Mouse (Mus musculus): ENCODE results near the gene Aebp2.

Gene Aebp2

DNA sequence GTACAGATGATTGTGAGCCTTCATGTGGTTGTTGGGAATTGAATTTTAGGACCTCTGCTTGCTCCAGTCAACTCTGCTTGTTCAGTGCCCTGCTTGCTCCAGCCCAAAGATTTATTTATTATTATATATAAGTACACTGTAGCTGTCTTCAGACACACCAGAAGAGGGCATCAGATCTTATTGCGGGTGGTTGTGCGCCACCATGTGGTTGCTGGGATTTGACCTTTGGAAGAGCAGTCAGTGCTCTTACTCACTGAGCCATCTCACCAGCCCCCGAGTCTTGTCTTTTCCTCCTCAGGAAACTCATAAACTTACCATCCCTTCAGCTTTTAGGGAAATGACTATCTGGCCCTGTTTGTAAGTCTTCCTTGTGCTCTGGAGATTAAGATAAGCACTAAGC is 40.2 kb downstream of the Aebp2 start:
- ChIA-PET CTCF (interaction anchor here in 2 of 4 experiments (0.6 to 1.2 kb wide), 3 partner anchors 18 to 22 kb away, joined by 3 to 4 read pairs (median 3); no protein-coding TSS in a partner anchor), POLR2A (interaction anchor here in 3 of 4 experiments (0.6 to 5.7 kb wide), 7 partner anchors 13 to 54 kb away, joined by 3 to 35 read pairs (median 4); no protein-coding TSS in a partner anchor)

DNA sequence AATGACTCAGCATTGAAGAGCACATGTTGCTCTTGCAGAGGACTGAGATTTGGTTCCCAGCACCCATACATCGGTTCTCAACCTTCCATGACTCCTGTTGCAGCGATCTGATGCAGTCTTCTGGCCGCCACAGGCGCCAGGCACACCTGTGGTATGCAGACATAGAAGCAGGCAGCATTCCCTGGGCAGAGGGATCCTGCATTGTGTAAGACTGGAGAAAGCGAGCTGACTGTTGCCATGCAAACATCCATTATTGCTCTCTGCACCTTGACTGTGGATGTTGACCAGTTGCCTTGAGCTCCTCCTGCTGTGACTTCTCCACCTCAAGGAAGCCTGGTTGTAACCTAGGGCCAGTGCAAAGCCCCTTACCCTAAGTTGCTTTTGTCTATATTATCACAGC is 42.1 kb downstream of the Aebp2 start:
- CTCF ChIA-PET = interaction anchor here in 1 of 4 experiments (1.0 kb wide), 1 partner anchor 12 kb away, joined by 3 read pairs; no protein-coding TSS in a partner anchor
- POLR2A ChIA-PET = interaction anchor here in 2 of 4 experiments (0.8 to 5.7 kb wide), 13 partner anchors 8 to 69 kb away, joined by 3 to 37 read pairs (median 4); partner anchors contain the start of gene Aebp2 (in 1 of the 2)

DNA sequence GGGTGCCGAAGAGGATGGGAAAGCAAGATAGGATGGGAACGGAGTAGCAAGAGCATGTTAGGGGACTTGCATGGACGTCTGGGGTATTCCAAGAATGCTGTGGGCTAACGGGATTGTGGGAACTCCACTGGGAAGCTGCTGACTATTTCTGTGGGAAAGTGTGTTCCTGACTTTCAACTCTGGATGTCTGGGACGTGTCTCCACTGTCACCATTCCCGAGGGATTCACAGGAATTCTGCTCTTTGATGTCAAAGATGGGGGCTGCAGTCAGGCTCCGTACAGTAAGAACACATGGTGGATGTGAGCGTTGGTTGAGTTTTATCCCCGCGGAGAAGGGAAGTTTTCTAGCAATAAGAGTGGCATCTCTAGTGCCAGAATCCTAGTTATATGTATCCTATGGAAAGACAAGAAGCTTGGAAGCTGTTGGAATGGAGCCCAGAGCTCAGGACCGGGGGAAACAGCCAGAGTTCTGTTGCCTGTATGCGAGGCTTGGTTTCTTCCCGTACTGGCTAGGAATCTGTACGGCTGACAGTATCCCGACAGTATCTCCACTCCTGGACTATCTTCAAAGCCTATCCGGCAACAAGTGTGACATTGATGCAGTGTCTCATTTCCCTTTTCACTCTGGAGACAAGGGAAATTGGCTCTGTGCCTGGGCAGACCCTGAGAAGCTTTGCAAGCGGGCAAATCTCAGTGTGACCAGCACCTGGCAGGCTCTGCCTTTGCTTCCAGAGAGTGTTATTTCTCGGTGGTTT is 44.2 kb downstream of the Aebp2 start:
- CTCF ChIA-PET = interaction anchor here in 3 of 4 experiments (0.7 to 1.7 kb wide), 7 partner anchors 9 to 408 kb away, joined by 3 to 5 read pairs (median 4); no protein-coding TSS in a partner anchor
- POLR2A ChIA-PET = interaction anchor here in 3 of 4 experiments (0.5 to 5.7 kb wide), 29 partner anchors 9 to 275 kb away, joined by 3 to 37 read pairs (median 3); no protein-coding TSS in a partner anchor

DNA sequence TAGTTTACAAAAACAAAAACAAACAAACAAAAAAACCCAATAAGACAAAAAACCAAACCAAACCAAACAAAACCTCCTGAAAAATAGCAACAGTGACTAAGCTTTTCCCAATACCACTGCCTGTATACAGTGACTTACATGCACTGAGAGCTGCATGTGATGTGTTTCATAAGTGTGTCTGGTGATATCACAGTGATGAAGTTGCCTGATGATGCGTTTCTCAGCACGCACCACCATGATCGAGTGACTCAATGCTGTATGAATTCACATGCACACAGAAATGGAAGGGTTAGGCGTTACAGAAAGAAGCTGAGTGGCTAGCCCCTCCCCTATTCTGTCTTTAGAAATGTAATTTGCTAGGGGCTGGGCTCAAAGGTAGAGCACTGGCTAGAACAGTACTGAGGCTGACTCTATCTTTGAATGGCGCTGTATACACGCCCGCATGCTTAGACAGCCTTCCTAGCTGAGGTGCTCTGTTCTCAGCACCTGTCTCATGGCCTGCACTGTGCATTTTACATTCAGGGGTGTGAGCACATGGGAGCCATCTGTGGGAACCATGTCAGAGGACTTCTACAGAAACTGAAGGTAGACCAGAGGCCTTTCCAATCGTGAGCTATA is 44.9 kb downstream of the Aebp2 start:
- CTCF ChIA-PET = interaction anchor here in 3 of 4 experiments (0.6 to 1.7 kb wide), 8 partner anchors 9 to 47 kb away, joined by 3 to 5 read pairs (median 4); no protein-coding TSS in a partner anchor
- POLR2A ChIA-PET = interaction anchor here in 3 of 4 experiments (0.8 to 5.7 kb wide), 22 partner anchors 9 to 216 kb away, joined by 3 to 37 read pairs (median 3); no protein-coding TSS in a partner anchor

DNA sequence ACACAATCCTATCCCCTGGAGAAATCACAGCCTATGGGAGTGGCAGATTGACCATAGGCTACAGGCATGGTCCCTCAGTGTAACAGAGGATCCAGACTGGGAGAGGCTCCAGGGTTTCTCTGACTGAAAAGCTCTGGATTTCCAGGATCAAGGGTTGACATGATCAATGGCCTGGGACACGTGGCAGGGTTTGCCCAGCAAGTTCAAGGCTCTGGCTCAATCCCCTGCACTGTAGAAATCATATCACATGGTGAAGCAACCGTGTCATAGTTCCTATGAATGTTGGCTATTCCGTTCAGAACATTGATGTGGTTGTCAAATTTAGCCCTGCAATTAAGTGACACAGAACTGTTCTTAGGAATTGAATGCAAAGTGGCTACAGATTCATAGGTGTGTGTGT is 52.0 kb downstream of the Aebp2 start:
- ChIA-PET CTCF (interaction anchor here in 1 of 4 experiments (0.6 kb wide), 2 partner anchors 24 to 38 kb away, joined by 3 read pairs; no protein-coding TSS in a partner anchor), POLR2A (interaction anchor here in 2 of 4 experiments (0.6 to 1.7 kb wide), 4 partner anchors 9 to 71 kb away, joined by 3 to 4 read pairs (median 3); no protein-coding TSS in a partner anchor)

DNA sequence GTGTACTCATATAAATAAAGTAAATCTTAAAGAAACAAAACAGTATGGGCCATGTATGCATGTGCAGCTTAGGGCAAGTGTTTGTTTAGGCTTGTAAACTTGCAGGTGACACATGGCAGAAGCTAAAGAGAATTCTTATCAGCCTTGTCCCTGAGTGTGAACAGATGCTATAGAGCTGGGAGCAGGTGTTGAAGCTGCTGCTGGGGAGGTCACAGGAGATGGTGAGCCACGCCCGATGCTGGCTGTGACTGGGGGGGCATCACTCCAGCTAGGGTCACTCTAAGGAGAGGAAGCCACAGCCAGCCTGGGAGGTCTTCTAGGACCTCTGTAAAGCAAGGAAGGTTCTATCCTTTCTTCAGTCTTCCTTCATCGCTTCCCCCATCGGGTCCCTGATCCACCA is 53.6 kb downstream of the Aebp2 start:
- POLR2A ChIA-PET = interaction anchor here (0.6 to 1.7 kb wide), 11 partner anchors 8 to 99 kb away, joined by 3 to 6 read pairs (median 4); no protein-coding TSS in a partner anchor

DNA sequence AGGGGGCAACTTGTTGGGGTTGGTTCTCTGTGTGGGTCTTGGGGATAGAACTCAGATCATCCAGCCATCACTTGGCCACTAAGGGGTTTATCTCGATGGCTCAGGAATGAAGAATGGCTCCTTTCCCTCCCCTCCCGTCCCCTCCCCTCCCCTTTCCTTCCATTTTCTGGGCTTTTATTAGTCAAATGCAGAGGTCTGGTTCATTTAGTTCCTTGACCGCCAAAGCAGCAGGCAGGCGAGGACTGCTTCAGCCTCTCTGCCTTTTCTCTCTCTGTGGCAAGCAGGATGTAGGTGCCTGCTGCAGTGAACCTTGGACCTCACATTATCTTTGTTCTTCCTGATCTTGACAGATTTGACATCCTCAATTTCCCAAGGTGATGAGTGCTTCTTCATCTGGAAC is 54.6 kb downstream of the Aebp2 start:
- ChIA-PET CTCF (interaction anchor here in 3 of 4 experiments (0.7 to 1.3 kb wide), 4 partner anchors 10 to 248 kb away, joined by 3 to 5 read pairs (median 4); no protein-coding TSS in a partner anchor), POLR2A (interaction anchor here in 2 of 4 experiments (0.9 to 1.7 kb wide), 7 partner anchors 10 to 74 kb away, joined by 3 to 6 read pairs (median 5); no protein-coding TSS in a partner anchor)

More for the DNA sequence above, 53.6 kb downstream of the Aebp2 start:
- CTCF ChIA-PET = interaction anchor here in 3 of 4 experiments (0.7 to 1.3 kb wide), 5 partner anchors 9 to 247 kb away, joined by 3 to 5 read pairs (median 3); no protein-coding TSS in a partner anchor

DNA sequence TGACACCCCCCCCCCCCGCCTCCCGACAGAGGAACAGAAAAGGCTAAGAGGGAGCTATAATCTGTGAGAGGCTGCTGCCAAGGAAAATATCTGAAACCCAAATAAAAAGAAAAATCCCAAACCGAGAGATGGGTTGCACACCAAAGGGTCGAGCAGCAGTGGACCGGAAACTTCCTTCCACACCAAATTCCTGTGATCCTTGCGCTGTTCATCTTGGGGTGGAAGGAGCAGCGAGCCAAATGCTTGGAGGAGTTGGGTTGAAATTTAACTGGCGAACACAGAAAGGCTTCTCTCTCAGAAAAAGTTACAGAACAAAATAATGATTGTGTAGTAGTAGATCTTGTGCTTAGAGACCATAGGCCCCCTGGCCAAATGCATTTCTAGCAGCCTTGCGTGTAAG is 55.5 kb downstream of the Aebp2 start:
- ChIA-PET CTCF (interaction anchor here in 1 of 4 experiments (0.6 kb wide), 1 partner anchor 1196 kb away, joined by 4 read pairs; no protein-coding TSS in a partner anchor), POLR2A (interaction anchor here in 2 of 4 experiments (0.7 to 4.1 kb wide), 2 partner anchors 12 to 110 kb away, joined by 7 to 35 read pairs; no protein-coding TSS in a partner anchor)

DNA sequence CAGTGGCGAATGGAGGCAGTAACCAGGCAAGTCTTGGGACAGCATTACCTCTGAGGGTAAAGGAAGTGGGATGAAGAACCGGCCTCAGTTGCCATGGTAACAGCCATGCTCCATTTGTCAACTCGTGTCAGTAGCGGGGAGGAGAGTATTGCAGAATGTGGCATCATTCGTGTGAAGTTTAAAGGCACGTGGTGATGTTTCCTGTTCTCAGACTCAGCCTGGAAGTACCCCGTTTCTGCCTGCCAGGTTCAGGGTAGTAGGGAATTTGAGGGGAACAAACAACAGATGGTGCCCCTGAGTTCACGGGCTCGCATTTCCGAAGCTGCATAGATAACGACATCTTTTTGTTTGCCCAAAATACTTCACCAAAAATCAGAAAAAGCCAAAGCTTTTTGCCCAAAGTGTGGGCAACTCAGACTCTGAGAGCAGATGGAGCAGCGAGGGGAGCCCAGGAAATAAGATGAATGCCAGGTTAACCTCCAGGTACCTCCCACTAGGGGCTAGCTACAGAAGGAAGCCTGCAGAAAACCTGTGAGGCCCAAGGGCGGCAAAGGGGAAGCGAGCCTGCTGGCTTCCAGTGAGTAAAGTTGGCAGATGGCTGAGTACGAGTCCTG is 56.3 kb downstream of the Aebp2 start:
- POLR2A ChIA-PET = interaction anchor here in 3 of 4 experiments (0.5 to 4.1 kb wide), 3 partner anchors 10 to 75 kb away, joined by 3 to 35 read pairs (median 7); no protein-coding TSS in a partner anchor
- CTCF ChIA-PET = no interaction called here

DNA sequence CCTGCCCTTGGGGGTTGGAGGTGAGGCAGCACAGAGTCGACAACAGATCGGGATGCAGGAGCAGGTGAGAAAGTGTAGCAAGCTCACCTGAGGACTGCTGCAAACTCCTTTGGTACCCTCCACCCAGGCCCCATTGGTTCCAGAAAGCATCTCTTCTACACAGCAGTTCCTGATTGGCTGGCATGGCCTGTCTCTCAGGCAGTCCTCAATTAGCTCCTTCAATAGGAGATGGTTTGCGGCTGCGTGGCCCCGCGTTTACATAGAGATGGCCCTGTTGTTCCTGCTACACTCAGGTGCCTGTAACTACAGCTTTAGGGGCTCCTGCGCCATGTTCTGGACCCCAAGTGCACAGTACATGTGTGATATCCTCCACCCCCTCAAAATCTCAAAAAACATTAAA is 58.2 kb downstream of the Aebp2 start:
- POLR2A ChIA-PET = interaction anchor here (0.5 to 4.1 kb wide), 10 partner anchors 9 to 230 kb away, joined by 3 to 35 read pairs (median 3); no protein-coding TSS in a partner anchor
- CTCF ChIA-PET = interaction anchor here in 2 of 4 experiments (0.6 to 0.8 kb wide), 5 partner anchors 11 to 86 kb away, joined by 3 to 5 read pairs (median 3); no protein-coding TSS in a partner anchor

DNA sequence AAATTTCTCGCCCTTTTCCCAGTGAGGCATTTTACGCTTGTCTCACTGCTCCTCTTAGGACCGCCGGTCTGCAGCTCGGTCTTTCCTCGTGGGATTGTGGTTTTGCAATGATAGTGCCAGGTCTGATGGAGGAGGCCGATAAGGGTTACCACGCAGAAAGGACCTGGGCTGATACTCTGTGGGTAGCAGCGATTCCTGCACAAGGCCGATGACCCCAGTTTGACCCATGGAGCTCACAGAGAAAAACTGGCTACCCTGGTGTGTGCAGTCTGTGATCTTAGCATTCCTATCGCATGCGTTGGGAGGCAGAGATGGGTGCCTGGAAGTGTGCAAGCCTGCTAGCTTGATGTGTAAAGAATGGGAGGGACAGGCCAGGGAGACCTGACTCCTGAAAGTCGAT is 60.4 kb downstream of the Aebp2 start:
- ChIA-PET CTCF (interaction anchor here in 2 of 4 experiments (1.1 to 2.1 kb wide), 4 partner anchors 9 to 32 kb away, joined by 3 to 5 read pairs (median 4); no protein-coding TSS in a partner anchor), POLR2A (interaction anchor here in 2 of 4 experiments (0.6 to 1.8 kb wide), 7 partner anchors 14 to 482 kb away, joined by 3 to 5 read pairs (median 3); no protein-coding TSS in a partner anchor)

DNA sequence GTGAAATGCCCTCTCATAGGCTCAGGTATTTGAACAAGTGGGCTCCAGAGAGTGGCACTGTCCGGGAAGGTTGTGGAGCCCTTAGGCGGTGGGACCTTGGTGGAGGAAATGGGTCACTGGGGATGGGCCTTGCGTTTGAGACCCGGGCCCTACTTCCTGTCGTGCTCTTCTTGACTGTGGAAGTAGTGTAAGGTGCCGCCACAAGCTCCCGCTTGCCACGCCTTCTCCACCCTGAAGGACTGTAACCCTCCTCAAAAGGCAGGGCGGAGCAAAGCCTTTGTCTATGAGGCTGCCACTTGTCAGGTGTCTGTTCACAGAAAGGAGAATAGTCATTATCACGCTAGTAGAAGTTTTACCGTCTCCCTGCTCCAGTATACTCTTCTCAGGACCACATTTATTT is 61.9 kb downstream of the Aebp2 start:
- POLR2A ChIA-PET = interaction anchor here in 3 of 4 experiments (0.6 to 1.8 kb wide), 5 partner anchors 14 to 163 kb away, joined by 3 to 9 read pairs (median 4); no protein-coding TSS in a partner anchor
- CTCF ChIA-PET = interaction anchor here in 1 of 4 experiments (1.0 to 2.1 kb wide), 3 partner anchors 22 to 167 kb away, joined by 3 to 5 read pairs (median 3); no protein-coding TSS in a partner anchor

DNA sequence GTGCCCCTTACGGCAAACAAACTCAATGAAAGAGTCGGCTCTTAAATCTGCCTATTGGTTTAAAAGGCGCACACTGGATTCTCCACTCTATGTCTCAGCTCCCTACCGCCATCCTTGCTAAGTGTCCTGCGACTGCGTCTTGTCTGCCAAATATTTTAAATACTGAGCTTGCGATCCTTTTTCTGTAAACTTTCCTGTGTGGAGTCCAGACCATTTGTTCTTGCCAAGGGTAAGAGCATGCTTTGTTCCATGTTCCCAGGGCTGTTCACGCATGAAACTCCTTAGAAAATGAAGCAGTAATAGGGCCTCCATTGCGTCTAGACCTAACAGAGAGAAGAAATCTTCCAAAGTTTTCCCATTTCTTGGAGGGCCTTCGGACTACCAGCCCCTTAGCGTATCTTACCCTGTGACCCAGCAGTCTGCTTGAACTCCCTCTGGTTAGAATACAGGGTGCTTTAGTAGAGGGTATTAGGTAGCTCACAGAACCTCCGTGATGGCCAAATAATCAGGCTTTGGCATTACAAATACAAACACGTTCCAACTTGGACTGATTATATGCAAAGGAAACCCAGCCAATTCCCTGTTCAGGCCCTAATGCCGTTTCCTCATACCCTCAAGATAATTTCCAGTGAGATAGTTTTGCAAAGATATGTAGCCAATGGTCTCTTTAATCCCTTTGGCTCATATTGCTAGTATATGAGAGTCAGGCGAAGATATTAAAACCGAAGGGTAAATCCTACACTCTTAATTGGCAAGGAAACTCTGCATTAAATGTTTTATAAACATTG is 67.3 kb downstream of the Aebp2 start:
- ChIA-PET CTCF (interaction anchor here in 2 of 4 experiments (0.5 to 0.8 kb wide), 2 partner anchors 23 kb away, joined by 3 read pairs; no protein-coding TSS in a partner anchor), POLR2A (interaction anchor here in 2 of 4 experiments (0.6 to 1.3 kb wide), 3 partner anchors 18 to 61 kb away, joined by 3 to 5 read pairs (median 3); no protein-coding TSS in a partner anchor)

DNA sequence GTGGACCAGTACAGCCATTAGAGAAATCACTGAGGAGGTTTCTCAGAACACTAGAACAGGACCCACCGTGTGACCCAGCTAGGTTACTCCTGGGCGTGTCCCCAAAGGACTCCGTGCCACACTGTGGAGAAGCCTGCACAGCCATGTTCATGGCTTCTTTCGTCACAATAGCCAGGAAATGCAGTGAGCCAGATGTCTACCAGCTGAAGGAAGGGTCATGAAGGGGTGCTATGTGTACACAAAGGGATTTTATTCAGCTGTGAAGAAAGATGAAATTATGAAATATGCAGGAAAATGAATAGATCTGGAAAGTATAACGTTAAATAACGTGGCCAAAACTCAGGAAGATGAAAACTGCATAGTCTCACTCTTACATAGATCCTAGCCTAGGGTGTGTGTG is 69.7 kb downstream of the Aebp2 start:
- ChIA-PET POLR2A (interaction anchor here in 2 of 4 experiments (0.5 to 0.7 kb wide), 2 partner anchors 141 to 263 kb away, joined by 4 to 6 read pairs; no protein-coding TSS in a partner anchor), CTCF (interaction anchor here in 1 of 4 experiments (0.7 kb wide), 1 partner anchor 11 kb away, joined by 3 read pairs; no protein-coding TSS in a partner anchor)

DNA sequence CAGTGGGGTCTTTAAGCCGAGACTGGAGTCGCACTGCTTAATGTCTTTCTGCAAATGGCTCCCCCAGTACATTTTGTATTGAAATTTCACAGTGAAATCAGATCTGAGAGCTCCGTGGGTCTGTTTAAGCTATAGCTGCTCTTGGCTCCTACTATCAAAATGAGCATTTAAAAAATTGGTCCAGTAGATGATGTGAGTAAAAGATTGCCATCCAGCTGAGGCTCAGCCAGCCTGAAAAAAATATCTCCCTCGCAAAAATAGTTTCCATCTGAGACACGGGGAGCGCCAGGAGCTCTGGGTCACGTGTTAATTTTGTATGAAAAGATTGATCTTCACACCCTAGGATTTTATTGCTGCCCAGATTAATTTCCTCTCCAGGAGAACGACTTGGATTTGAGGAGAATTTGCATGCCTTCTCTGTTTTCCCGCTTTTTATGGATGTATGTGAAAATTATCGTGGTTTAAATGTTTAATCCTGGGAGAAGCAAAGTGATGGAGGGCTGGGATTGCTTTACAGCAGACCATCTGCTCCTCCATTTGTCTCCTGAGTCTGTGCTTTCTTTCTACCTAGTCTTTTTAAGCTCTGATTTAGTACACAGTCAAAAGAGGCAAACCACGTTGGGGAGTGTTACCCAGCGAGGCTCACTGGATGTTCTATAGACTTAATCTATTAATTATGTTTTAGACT is 73.9 kb downstream of the Aebp2 start:
- POLR2A ChIA-PET = interaction anchor here in 1 of 4 experiments (1.1 kb wide), 1 partner anchor 22 kb away, joined by 3 read pairs; no protein-coding TSS in a partner anchor
- CTCF ChIA-PET = interaction anchor here in 1 of 4 experiments (1.7 kb wide), 1 partner anchor 11 kb away, joined by 3 read pairs; no protein-coding TSS in a partner anchor

DNA sequence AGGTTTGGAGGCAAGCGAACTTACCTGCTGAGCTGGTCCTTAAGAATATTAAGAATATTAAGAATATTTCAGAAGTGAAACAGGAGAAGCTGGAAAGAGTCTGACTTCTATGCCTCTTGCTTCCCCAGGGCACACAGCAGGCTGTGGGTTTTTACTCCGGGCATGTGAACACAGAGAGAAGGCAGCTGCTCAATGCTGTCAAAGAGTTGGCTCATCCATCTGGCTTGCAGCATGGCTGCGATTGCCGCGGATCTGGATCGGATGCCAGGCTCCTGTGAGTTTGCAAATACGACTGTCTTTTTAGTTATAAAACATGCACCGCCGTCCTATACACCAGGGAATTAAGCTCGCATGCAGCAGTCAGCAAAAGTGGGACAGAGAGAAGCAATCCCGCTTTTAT is 75.5 kb downstream of the Aebp2 start:
- ChIA-PET CTCF (interaction anchor here in 1 of 4 experiments (0.6 to 1.0 kb wide), 2 partner anchors 17 to 489 kb away, joined by 3 to 4 read pairs; no protein-coding TSS in a partner anchor), POLR2A (no interaction called here)

All from embryonic stem cell, embryonic (primary cell).